Mouse (Mus musculus): ENCODE measurements around the gene Nrip2. TPM values are rescaled to one million over a fixed set of nuclear protein-coding genes. Genes with fewer than 3 reads are reported as not detected.

The Nrip2 gene
- not detected in 2 replicates for polyA plus RNA-seq (2012)

DNA sequence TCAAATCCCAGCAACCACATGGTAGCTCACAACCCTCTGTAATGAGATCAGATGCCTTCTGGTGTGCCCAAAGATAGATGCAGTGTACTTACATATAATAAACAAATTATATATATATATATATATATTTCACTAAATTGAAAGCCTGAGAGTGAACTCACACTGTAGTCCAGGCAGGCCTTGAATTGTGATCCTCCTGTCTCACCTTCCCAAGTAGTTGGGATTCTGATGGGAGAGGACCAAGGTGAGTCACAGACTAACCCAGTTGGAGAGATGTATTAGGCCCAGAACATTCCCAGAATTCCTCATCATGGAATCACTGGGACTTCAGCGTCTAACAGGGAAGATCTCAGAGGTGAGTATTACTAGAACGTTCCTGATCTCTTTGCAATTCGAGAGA, at the start of gene Nrip2:
TSS of gene Nrip2 (plus strand) at position 301 of the 400 bp plus-strand sequence.
- no peak for TF ChIP-seq GATA1 (IDR thresholded peaks at IDR 0.05; ENCODE audit: low read length)

DNA sequence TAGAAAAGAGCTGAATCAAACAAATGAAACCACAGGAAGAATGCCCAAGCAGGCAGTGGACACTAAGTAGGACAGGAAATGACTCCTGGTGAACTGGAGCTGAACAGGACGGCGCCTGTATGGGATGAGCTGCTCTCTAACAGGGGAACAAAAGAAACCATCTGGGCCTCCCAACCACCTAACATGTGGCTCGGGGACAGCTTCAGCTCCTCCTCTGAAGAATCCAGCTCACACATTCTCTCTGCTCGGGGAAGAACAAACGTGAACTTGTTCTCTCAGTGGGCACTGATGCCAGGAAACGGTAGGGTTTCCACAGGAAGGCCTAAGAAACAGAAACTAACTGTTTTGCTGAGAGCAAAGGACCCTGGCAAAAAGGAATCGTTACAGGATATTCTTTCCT, 49.4 kb upstream of the Nrip2 start:
- TF ChIP-seq GATA1 (IDR thresholded peaks at IDR 0.05; ENCODE audit: low read length): no peak

DNA sequence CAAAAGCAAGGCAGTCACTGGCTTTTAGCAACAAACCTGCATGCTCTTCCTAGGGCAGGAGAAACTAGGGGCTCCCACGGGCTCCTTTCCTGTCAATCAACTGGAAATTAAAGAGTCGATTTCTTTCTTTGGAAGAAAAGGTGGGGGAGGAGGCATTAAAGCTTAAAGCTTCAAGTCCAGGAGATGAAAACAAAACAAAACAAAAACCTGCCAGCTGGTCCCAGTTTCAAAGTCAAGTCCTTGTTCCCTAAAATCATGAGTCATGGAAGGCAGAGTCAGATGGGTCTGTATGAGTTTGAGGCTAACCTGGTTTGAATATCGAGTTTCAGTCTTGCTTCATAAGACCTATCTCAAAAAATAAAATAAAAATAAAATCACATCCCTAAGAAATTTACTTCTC, 45.0 kb upstream of the Nrip2 start:
- TF ChIP-seq GATA1 (IDR thresholded peaks at IDR 0.05; ENCODE audit: low read length): no peak

DNA sequence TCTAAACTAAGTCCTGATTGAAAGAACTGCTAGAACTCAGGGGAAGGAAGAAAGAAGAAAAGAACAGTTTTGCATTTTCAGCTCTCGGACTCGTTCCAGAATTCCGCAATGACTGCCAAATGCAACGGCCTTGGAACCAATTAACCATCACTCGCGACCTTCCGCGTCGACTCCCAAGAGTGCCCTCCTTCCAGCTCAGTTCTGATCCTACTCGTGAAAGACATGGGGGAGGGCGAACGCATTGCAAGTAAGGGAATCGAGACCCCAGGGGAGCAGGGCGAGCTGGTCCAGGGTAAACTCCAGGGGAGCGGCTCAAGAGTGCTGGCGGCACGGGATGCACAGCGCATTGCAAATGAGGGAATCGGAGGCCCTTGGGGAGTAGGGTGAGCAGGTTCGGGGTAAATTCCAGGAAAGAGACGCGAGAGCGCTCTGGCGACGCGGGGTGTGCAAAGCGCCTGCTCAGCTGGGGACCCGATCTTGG, 43.9 kb upstream of the Nrip2 start:
- no peak for TF ChIP-seq GATA1 (IDR thresholded peaks at IDR 0.05; ENCODE audit: low read length)

DNA sequence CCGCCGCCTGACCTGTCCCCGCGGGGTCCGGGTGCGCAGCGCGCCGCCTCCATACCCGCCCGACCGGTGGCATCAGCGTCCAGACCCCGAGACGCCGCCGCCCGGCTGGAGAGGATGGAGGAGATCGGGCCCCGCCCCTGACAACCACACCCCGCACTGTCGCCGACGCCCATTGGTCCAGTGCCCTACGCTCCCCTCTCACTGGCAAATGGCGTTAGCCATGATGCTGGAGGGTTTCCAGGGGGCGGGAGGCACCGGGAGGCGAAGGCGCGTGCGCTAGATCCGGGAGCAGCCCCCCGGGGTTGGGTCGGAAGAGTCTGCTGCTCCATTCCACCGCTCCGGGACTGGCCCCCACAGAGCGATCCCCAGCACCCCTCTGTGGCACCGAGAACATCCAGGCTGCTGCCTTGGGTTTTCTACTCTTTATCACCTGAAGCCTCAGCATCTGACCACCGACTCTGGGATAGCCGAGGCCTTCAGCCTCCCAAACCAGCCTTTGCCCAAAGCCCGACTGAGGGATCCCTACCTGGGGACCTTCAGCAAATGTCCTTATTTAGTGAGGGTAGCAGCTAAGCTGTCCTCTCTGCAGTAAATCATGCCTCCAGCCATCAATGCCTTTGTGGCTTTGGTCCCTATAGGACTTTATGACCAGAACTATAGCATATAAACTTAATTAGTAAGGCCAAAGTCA, 43.2 kb upstream of the Nrip2 start, which contains the start of gene Tulp3:
TSS of gene Tulp3 (minus strand) at position 126 of the 691 bp plus-strand sequence.
- TF ChIP-seq GATA1 (IDR thresholded peaks at IDR 0.05; ENCODE audit: low read length): no peak

DNA sequence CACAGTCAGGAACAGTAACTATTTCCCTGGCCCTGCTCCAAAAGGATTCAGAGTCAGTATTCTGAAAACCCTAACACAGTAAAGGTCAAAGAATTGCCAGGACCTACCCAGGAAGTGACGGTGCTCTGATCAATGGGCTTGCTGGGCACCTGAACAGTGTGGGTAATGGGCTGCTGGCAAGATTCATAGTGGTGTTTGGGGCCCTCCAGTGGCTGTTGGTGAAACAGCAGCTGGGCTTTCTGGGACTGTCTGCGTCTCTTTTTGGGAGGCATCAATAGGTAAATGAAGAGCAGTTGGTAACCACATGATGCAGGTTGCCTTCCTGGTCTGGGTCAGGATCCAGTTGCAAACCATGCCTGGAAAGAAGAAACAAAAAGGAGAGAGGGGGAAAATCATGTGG, 40.1 kb upstream of the Nrip2 start:
- no peak for TF ChIP-seq GATA1 (IDR thresholded peaks at IDR 0.05; ENCODE audit: low read length)

DNA sequence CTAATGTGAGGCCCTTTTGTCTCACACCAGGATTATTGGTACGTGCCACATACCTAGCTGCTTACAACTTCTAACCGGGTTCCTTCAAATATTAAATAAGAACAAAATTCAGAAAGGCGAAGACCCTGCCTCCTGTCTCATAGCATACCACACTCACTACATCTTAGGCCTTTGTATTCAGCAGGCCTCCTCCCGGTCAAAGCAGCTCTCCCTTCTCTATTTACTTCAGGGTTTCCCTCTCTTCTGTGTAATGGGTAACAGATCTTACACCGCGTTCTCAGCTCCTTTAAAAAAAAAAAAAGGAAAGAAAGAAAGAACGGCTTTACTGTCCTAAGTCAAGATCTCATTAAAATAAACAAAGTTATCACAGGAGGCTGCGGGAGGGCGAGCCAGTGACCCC, 37.2 kb upstream of the Nrip2 start:
- no peak for TF ChIP-seq GATA1 (IDR thresholded peaks at IDR 0.05; ENCODE audit: low read length)

DNA sequence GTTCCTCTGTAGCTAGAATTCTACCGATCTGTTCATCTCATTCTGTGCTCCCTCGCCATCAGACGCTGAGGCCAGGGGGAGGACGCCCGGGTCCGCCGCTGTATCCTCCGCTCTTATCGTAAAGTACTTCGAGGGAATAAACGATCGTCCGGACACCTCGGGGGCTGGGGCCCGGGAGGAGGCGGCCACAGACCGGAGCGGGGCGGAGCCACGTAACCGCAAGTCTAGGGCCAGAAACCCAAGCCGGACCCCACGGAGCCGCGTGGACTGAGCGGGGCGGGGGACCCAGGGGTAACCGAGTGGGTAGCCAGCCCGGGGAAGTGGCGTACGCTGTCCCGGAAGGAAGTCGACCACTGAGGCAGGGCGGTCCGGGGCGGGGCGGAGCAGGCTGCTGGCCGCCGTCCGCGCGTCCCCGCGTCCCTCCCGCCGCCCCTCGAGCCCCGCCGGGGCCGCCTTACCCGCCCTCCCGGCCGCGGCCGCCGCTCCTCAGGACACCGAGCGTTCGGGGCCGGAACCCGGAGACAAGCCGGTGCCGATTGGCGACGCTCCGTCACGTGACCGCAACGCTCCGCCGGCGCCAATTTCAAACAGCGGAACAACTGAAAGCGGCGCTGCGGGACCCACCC, 36.6 kb upstream of the Nrip2 start, which contains the start of the genes Rhno1 and Foxm1:
TSS of gene Rhno1 (minus strand) at position 531 of the 626 bp plus-strand sequence.
TSS of gene Foxm1 (plus strand) at position 587 of the 626 bp plus-strand sequence.
- TF ChIP-seq GATA1 (IDR thresholded peaks at IDR 0.05; ENCODE audit: low read length): no peak

DNA sequence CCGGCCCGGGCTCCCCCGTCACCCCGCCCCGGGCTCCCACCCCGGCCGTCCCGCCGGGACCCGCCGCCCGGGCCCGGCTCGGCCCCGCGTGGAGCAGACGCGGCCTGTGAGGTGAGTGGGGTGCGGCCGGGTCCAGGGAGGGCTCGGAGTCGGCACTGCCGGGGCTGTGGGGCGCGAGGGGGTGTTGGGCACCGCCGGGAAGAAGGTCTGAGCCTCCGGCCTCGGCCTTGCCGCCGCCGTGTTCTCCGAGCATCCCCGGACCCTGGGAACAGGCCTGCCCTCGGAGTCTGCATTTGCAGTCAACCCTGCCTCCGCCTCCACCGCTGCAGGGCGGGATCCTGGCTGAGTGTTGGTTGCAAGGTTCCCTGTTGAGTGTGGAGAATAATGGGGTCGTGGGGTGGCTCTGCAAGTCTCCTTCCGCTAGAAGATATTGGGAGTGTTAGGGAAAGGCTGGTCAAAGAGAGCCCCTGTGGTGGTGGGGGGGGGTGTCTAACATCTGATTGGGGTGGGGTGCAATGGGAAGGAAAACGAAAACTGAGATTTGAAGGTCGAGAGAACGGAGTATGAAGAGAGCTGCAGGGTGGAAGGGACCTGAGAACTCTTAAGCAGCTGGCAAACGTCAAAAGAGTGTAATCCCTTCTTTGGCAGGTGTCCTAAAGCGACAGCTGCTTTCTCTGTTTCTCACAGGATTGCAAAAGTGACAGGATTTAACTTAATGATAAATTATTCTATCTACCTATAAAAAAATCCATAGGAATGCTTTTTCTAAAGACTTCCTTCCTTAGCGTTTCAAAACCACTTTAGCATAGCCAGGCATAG, 35.9 kb upstream of the Nrip2 start:
- no peak for TF ChIP-seq GATA1 (IDR thresholded peaks at IDR 0.05; ENCODE audit: low read length)

DNA sequence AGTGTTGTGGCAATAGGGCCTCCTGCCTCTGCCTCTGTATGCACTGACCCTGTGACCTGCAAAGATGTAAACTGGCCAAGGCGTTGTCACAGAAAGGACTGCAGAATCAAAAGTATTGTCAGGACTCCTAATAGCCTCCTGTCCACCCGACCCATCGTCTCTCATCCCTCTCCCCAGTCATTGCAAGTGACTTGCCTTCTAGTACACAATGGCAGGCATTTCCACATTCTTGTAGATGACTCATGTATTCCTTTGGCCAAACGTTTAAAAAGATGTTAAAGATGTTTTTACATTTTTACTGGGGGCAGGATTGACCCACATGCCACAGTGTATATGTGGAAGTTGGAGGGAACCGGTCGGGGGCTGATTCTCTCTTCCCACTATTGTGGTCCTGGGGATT, 34.4 kb upstream of the Nrip2 start:
- TF ChIP-seq GATA1 (IDR thresholded peaks at IDR 0.05; ENCODE audit: low read length): no peak

DNA sequence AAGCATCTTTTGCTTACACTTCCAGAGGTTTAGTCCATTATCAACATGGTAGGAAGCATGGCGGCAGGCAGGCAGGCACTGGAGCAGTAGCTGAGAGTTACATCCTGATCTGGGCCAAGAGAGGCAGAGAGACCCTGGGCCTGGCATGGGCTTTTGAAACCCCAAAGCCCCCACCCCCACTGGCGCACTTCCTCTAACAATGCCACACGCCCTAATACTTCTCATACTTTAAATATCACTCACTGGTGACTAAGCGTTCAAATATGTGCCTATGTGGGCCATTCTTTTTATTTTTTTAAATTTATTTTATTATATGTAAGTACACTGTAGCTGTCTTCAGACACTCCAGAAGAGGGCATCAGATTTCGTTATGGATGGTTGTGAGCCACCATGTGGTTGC, 32.6 kb upstream of the Nrip2 start:
- TF ChIP-seq GATA1 (IDR thresholded peaks at IDR 0.05; ENCODE audit: low read length): no peak

DNA sequence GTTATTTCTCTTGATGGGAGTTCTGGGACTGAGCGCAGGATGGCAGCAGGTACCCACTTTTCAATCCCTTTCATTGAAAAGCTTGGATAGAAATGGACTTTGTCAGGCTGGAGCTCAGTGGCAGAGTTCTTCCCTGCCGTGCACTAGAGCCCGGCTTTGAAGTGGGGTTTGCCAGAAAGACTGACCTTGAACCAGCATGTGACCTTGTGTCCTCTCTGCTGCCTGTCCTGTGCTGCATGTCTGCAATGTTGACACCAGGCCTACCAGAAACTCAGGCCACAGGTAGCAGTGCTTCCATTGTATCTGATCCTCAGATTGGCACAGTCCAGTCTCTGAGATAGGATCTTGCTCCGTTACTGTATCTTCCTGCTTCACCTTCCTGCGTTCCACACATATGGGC, 29.1 kb upstream of the Nrip2 start:
- no peak for TF ChIP-seq GATA1 (IDR thresholded peaks at IDR 0.05; ENCODE audit: low read length)

DNA sequence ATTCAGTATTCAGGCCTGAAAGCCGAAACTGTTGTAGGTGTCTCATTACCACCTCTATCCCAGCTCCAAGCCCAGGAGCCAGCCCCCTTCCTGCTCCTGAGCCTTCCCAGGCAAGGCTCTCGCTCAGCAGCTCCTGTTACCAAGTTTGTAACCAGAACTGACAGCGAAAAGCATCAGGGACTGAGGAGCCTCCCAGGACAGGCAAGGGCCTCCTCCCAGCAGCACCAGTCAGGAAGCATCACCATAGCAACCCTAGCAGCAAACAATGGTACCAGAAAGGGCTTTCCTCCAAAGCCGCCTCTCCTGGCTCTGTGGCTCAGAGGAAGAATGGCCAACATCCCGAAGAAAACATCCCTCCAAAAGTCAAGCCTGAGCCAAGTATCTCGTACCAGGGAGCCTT, 23.9 kb upstream of the Nrip2 start, which contains the start of the genes Tex52 and Gm44596:
TSS of gene Tex52 (plus strand) at position 265 of the 400 bp plus-strand sequence.
TSS of gene Gm44596 (plus strand) at position 312 of the 400 bp plus-strand sequence.
- no peak for TF ChIP-seq GATA1 (IDR thresholded peaks at IDR 0.05; ENCODE audit: low read length)

DNA sequence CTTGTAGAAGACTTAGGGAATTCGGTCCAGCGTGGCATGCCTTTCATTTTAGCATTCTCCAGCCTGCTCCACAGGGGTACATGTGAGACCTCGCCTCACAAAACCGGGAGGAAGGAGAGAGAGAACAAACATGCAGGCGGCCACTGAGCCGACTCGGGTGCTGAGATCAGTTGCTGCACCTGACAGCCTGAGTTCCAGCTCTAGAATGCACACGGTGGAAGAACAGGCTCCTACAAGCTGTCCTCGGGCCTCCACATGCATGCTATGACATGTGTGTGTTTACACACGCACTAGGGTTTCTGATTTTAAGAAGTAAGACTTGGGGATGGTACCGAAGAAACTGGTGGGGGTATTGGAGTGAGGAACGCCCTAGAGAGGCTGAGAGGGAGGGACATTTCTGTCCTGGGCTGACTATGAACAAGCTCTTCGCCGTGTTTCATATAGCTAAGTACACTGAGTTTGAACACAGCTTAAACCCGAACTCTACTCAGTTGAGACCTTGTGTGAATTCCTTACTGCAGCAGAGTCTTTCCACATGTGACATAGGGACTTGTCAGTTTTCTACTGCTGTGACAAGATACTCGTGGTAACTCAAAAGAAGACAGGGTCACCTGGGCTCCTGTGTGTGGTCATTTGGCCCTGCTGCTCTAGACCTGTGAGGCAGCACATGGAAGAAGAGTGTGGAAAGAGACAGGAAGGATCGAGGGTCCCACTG, 22.6 kb upstream of the Nrip2 start:
- no peak for TF ChIP-seq GATA1 (IDR thresholded peaks at IDR 0.05; ENCODE audit: low read length)

DNA sequence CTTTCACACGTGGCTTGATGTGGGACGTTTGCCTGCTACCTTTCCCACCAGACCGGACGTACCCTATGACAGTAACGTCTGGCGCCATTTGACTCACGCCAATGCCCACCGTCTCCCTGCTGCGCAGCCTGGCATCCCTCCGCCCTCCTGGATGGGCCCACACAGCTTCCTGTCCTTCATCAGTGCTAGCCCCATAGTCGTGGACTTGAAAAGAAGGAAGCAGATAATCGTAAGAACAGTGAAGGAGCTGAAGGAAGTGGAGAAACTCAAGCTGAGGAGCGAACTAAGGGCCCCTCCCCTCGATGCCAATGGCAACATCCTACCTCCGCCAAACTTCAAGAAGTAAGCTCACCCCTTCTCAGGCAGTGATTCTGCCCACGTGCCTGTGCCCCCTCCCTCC, 19.5 kb upstream of the Nrip2 start:
- no peak for TF ChIP-seq GATA1 (IDR thresholded peaks at IDR 0.05; ENCODE audit: low read length)

All from G1E-ER4 (cell line).